Mouse (Mus musculus): ENCODE data around the gene Tek.

- no peak for TF ChIP-seq CTCF (IDR thresholded peaks at IDR 0.05; ENCODE audit: low read depth, low read length)
- no peak for TF ChIP-seq POLR2A (IDR thresholded peaks at IDR 0.05; ENCODE audit: borderline replicate concordance, low read depth, low read length)
These were observed 88.3 kb downstream of the Tek start for GRCm38 (mm10) chr4:94827429-94827828.
